Mouse (Mus musculus): ENCODE data around the gene Sowahc.

DNA sequence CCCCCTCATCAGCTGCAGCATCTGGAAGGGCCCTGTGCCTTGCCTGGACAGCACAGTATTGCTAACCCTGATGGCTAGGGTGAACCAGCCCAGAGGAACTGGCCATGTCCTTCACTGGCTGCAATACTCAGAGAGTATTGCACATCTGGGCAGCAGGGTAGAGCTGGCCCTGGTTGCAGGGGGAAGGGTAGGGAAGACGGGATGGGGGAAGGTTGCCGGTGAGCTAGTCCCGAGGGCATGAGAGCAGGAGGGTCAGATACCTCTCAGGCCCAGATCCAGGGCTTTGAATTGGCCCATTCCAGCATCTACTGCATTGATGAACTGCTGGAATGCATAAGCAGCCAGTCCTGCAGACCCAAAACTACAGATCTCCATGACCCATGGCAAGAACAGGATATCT is 25.0 kb upstream of the Sowahc start:
- TF ChIP-seq POLR2A (IDR thresholded peaks at IDR 0.05; ENCODE audit: insufficient read depth, low read depth, low read length), result no peak
- no peak for TF ChIP-seq CTCF (IDR thresholded peaks at IDR 0.05)
- no peak for TF ChIP-seq EP300 (IDR thresholded peaks at IDR 0.05; ENCODE audit: insufficient read depth, low read depth, low read length)
